Mouse (Mus musculus): ENCODE data around the gene Olfr661. TPM values are rescaled to one million over a fixed set of nuclear protein-coding genes. Genes with fewer than 3 reads are reported as not detected.

Olfr661 gene
- total RNA-seq (2021), result not detected

- no peak for DNase-seq (ENCODE audit: low spot score)
- intact Hi-C loops (cut with DNase I), result no loop called here
These were observed at the start of gene Olfr661 for GRCm38 (mm10) chr7:104686201-104686600. TSS of gene Olfr661 (plus strand) at chr7:104686501.

GRCm38 (mm10) chr7:104646841-104647482 lies 39.3 kb upstream of the Olfr661 start, which contains the start of gene Olfr658:
TSS of gene Olfr658 (minus strand) at chr7:104647305.
- no peak for DNase-seq (ENCODE audit: low spot score)
- intact Hi-C loops (cut with DNase I), result no loop called here

GRCm38 (mm10) chr7:104666453-104666852 lies 19.8 kb upstream of the Olfr661 start, which contains the start of gene Olfr659:
TSS of gene Olfr659 (plus strand) at chr7:104666753.
- intact Hi-C loops (cut with DNase I), result no loop called here
- no peak for DNase-seq (ENCODE audit: low spot score)

Other genes starting within 250 kb of the Olfr661 start
- 1 to 10 TPM; 3.5 to 4.0 TPM for gene Trim30a, start 221.3 kb upstream of the Olfr661 start, total RNA-seq (2021)
- under 1 TPM; 0.36 to 0.57 TPM for gene Trim30d, start 178.7 kb upstream of the Olfr661 start, total RNA-seq (2021)
- not detected for gene Olfr651, start 136.4 kb upstream of the Olfr661 start, total RNA-seq (2021)
- gene Olfr652, start 125.6 kb upstream of the Olfr661 start, total RNA-seq (2021), result not detected
- gene Olfr653, start 109.2 kb upstream of the Olfr661 start, total RNA-seq (2021), result not detected
- gene Olfr654, start 99.5 kb upstream of the Olfr661 start, total RNA-seq (2021), result not detected
- gene Olfr655, start 84.7 kb upstream of the Olfr661 start, total RNA-seq (2021), result not detected
- not detected for gene Olfr656, start 72.5 kb upstream of the Olfr661 start, total RNA-seq (2021)
- gene Olfr657, start 61.7 kb upstream of the Olfr661 start, total RNA-seq (2021), result not detected
- gene Olfr658, start 39.2 kb upstream of the Olfr661 start, total RNA-seq (2021), result not detected
- not detected for gene Olfr659, start 19.7 kb upstream of the Olfr661 start, total RNA-seq (2021)
- not detected for gene Usp17le, start 91.0 kb downstream of the Olfr661 start, total RNA-seq (2021)
- not detected for gene Usp17lb, start 156.1 kb downstream of the Olfr661 start, total RNA-seq (2021)
- not detected for gene Usp17la, start 170.5 kb downstream of the Olfr661 start, total RNA-seq (2021)
- not detected for gene Olfr665, start 191.5 kb downstream of the Olfr661 start, total RNA-seq (2021)
- gene Olfr666, start 209.5 kb downstream of the Olfr661 start, total RNA-seq (2021), result not detected
- not detected for gene Olfr667, start 235.0 kb downstream of the Olfr661 start, total RNA-seq (2021)
- gene Olfr668, start 241.6 kb downstream of the Olfr661 start, total RNA-seq (2021), result not detected
- gene Olfr669, start 247.7 kb downstream of the Olfr661 start, total RNA-seq (2021), result not detected